Mouse (Mus musculus): ENCODE measurements at regions not wholly inside any gene's neighbourhood (a gene's known extent, or its start where the extent isn't known, plus 50 kb on each side); places are given as distances from the start of the nearest gene placed in this dataset.

DNA sequence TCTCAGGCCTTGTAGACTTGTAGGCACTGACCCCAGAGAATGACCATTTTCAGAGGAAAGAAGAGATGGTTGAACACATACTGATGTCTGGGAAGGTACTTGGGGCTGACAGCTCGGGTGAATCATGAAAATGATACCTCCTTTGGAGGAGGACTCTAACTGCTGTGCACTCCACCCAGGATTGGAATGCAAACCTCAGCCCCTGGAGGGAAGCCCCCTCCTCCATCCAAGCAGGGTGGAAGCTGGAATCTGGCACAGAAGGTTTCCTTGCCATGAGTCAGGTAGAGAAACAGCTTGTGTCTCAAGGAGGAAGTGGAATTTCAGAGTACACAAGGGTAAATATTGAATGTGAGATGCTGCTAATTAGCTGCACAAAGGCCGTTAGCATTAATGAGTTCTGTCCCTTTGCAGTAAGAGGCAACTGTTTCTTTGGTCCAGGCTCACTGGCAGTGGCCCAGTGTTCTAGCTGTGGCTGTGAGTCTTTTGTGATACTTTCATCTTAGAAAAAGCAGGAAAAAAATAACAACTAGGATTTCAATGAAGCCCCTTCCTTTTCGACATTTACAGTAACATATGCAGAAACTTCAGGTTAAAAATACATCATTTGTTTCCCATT is 129.4 kb upstream of the Ncam1 start:
- Histone ChIP-seq H3K27ac (replicated peaks; ENCODE audit: low read depth, low read length) (no peak overlapping the region), H3K36me3 (ENCODE audit: control insufficient read depth, insufficient read depth, low read length) (no peaks in the 10 kb centered on the region), H3K4me3 (ENCODE audit: low read depth, low read length) (no peak overlapping the region), H3K4me1 (ENCODE audit: control insufficient read depth, insufficient read depth, low read length) (peaks cover 21% of the 10 kb centered on the region), H3K9ac (ENCODE audit: low read depth, low read length) (no peak overlapping the region), H3K4me2 (ENCODE audit: low read depth, low read length) (no peak overlapping the region), H3K9me3 (ENCODE audit: control insufficient read depth, low read length) (no peaks in the 10 kb centered on the region), H3K27me3 (replicated peaks; ENCODE audit: control insufficient read depth, insufficient read depth, low read length) (no peaks in the 10 kb centered on the region)
- no peak for DNase-seq (ENCODE audit: low spot score)
- no peak for ATAC-seq (ENCODE audit: low read depth)
- 31% methylated on average over 3 of the region's 3 CpGs for WGBS

DNA sequence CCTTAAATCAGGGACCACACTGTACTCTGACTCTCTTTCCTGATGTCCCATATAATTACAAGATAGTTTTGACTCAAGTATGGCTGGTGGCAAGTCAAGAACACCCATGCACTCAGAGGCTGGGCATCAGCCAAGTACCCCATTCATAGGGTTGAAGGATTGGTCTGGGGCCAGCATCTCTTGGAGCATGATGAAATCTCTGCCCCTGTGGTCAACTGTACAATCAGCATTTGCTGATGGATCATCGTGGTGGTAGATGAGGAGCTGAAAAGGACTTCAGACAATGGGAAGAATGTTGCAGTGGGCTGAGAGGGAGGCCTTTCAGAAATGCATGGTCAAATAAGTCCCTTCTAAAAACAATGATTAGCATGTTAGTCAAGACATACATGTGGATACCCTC is 128.6 kb upstream of the Ncam1 start:
- H3K4me3 ChIP-seq (ENCODE audit: low read depth, low read length): no peak overlapping the region
- WGBS: 85% methylated on average over 1 of the region's 1 CpGs
- H3K9ac ChIP-seq (ENCODE audit: low read depth, low read length): no peak overlapping the region
- no peaks in the 10 kb centered on the region for H3K27me3 ChIP-seq (replicated peaks; ENCODE audit: control insufficient read depth, insufficient read depth, low read length)
- no peaks in the 10 kb centered on the region for H3K9me3 ChIP-seq (ENCODE audit: control insufficient read depth, low read length)
- no peaks in the 10 kb centered on the region for H3K36me3 ChIP-seq (ENCODE audit: control insufficient read depth, insufficient read depth, low read length)
- H3K4me2 ChIP-seq (ENCODE audit: low read depth, low read length): no peak overlapping the region
- H3K4me1 ChIP-seq (ENCODE audit: control insufficient read depth, insufficient read depth, low read length): peaks cover 30% of the 10 kb centered on the region
- no peak overlapping the region for H3K27ac ChIP-seq (replicated peaks; ENCODE audit: low read depth, low read length)
- no peak for ATAC-seq (ENCODE audit: low read depth)
- no peak for DNase-seq (ENCODE audit: low spot score)

- no peaks in the 10 kb centered on the region for H3K9me3 ChIP-seq (ENCODE audit: control insufficient read depth, low read length)
- no peaks in the 10 kb centered on the region for H3K36me3 ChIP-seq (ENCODE audit: control insufficient read depth, insufficient read depth, low read length)
- no peak overlapping the region for H3K4me3 ChIP-seq (ENCODE audit: low read depth, low read length)
- no peak overlapping the region for H3K27ac ChIP-seq (replicated peaks; ENCODE audit: low read depth, low read length)
- H3K9ac ChIP-seq (ENCODE audit: low read depth, low read length): no peak overlapping the region
- 83% methylated on average over 2 of the region's 2 CpGs for WGBS
- H3K4me2 ChIP-seq (ENCODE audit: low read depth, low read length): no peak overlapping the region
- DNase-seq (ENCODE audit: low spot score) (peak; percentile 26), ATAC-seq (ENCODE audit: low read depth) (no peak)
- H3K4me1 ChIP-seq (ENCODE audit: control insufficient read depth, insufficient read depth, low read length): peaks cover 32% of the 10 kb centered on the region
- no peaks in the 10 kb centered on the region for H3K27me3 ChIP-seq (replicated peaks; ENCODE audit: control insufficient read depth, insufficient read depth, low read length)
These were observed 127.1 kb upstream of the Ncam1 start for GRCm38 (mm10) chr9:49925796-49926195.

- peaks cover 32% of the 10 kb centered on the region for H3K4me1 ChIP-seq (ENCODE audit: control insufficient read depth, insufficient read depth, low read length)
- peak; percentile 76 for ATAC-seq (ENCODE audit: low read depth)
- 27% methylated on average over 4 of the region's 4 CpGs for WGBS
- peak; percentile 79 for DNase-seq (ENCODE audit: low spot score)
- H3K4me2 ChIP-seq (ENCODE audit: low read depth, low read length): no peak overlapping the region
- H3K27ac ChIP-seq (replicated peaks; ENCODE audit: low read depth, low read length): no peak overlapping the region; the same call in 1 of the 2 replicates
- H3K36me3 ChIP-seq (ENCODE audit: control insufficient read depth, insufficient read depth, low read length): no peaks in the 10 kb centered on the region
- no peaks in the 10 kb centered on the region for H3K27me3 ChIP-seq (replicated peaks; ENCODE audit: control insufficient read depth, insufficient read depth, low read length)
- no peak overlapping the region for H3K4me3 ChIP-seq (ENCODE audit: low read depth, low read length)
- no peaks in the 10 kb centered on the region for H3K9me3 ChIP-seq (ENCODE audit: control insufficient read depth, low read length)
- no peak overlapping the region for H3K9ac ChIP-seq (ENCODE audit: low read depth, low read length)
These were observed 125.3 kb upstream of the Ncam1 start for GRCm38 (mm10) chr9:49923981-49924501.

GRCm38 (mm10) chr9:49922770-49923169 is 124.0 kb upstream of the Ncam1 start:
- H3K4me1 ChIP-seq (ENCODE audit: control insufficient read depth, insufficient read depth, low read length): peaks cover 25% of the 10 kb centered on the region
- no peak overlapping the region for H3K9ac ChIP-seq (ENCODE audit: low read depth, low read length)
- H3K4me2 ChIP-seq (ENCODE audit: low read depth, low read length): no peak overlapping the region
- 60% methylated on average over 3 of the region's 3 CpGs for WGBS
- H3K27ac ChIP-seq (replicated peaks; ENCODE audit: low read depth, low read length): no peak overlapping the region
- ATAC-seq (ENCODE audit: low read depth) (no peak), DNase-seq (ENCODE audit: low spot score) (no peak)
- no peaks in the 10 kb centered on the region for H3K27me3 ChIP-seq (replicated peaks; ENCODE audit: control insufficient read depth, insufficient read depth, low read length)
- no peaks in the 10 kb centered on the region for H3K9me3 ChIP-seq (ENCODE audit: control insufficient read depth, low read length)
- no peak overlapping the region for H3K4me3 ChIP-seq (ENCODE audit: low read depth, low read length)
- no peaks in the 10 kb centered on the region for H3K36me3 ChIP-seq (ENCODE audit: control insufficient read depth, insufficient read depth, low read length)

- Histone ChIP-seq H3K4me3 (ENCODE audit: low read depth, low read length) (no peak overlapping the region), H3K36me3 (ENCODE audit: control insufficient read depth, insufficient read depth, low read length) (no peaks in the 10 kb centered on the region), H3K27me3 (replicated peaks; ENCODE audit: control insufficient read depth, insufficient read depth, low read length) (no peaks in the 10 kb centered on the region), H3K4me1 (ENCODE audit: control insufficient read depth, insufficient read depth, low read length) (peaks cover 25% of the 10 kb centered on the region), H3K4me2 (ENCODE audit: low read depth, low read length) (no peak overlapping the region), H3K27ac (replicated peaks; ENCODE audit: low read depth, low read length) (no peak overlapping the region), H3K9ac (ENCODE audit: low read depth, low read length) (no peak overlapping the region), H3K9me3 (ENCODE audit: control insufficient read depth, low read length) (no peaks in the 10 kb centered on the region)
- ATAC-seq (ENCODE audit: low read depth) (no peak), DNase-seq (ENCODE audit: low spot score) (no peak)
- WGBS: 14% methylated on average over 2 of the region's 2 CpGs
These were observed 123.4 kb upstream of the Ncam1 start for GRCm38 (mm10) chr9:49922162-49922561.

DNA sequence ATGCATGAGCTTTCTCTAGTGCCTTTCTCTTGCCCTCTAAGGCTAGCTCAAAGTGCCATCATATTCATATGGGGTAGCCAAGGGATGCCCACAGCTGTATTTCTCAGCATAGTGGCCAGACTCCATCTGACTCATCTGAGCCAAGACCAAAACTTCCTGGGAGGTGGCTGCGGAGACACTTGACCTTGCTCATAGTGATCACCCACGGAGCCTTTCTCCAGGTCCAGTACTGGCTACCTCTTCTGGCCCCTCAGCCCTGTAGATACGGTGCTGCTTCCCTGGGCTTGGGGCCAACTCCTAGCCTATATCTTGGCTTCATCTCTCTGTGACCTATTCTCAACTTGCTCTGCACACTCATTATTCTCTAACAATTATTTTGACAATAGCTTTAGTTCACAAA is 122.6 kb upstream of the Ncam1 start:
- no peak for DNase-seq (ENCODE audit: low spot score)
- no peak for ATAC-seq (ENCODE audit: low read depth)
- H3K36me3 ChIP-seq (ENCODE audit: control insufficient read depth, insufficient read depth, low read length): no peaks in the 10 kb centered on the region
- 83% methylated on average over 3 of the region's 3 CpGs for WGBS
- H3K27me3 ChIP-seq (replicated peaks; ENCODE audit: control insufficient read depth, insufficient read depth, low read length): no peaks in the 10 kb centered on the region
- H3K27ac ChIP-seq (replicated peaks; ENCODE audit: low read depth, low read length): no peak overlapping the region
- H3K9me3 ChIP-seq (ENCODE audit: control insufficient read depth, low read length): no peaks in the 10 kb centered on the region
- H3K4me2 ChIP-seq (ENCODE audit: low read depth, low read length): no peak overlapping the region
- H3K9ac ChIP-seq (ENCODE audit: low read depth, low read length): no peak overlapping the region
- H3K4me1 ChIP-seq (ENCODE audit: control insufficient read depth, insufficient read depth, low read length): peaks cover 25% of the 10 kb centered on the region
- no peak overlapping the region for H3K4me3 ChIP-seq (ENCODE audit: low read depth, low read length)

GRCm38 (mm10) chr9:49915046-49915719 is 116.5 kb upstream of the Ncam1 start:
- H3K4me2 ChIP-seq (ENCODE audit: low read depth, low read length): no peak overlapping the region
- H3K27ac ChIP-seq (replicated peaks; ENCODE audit: low read depth, low read length): no peak overlapping the region
- 71% methylated on average over 4 of the region's 4 CpGs for WGBS
- no peak overlapping the region for H3K4me3 ChIP-seq (ENCODE audit: low read depth, low read length)
- no peaks in the 10 kb centered on the region for H3K9me3 ChIP-seq (ENCODE audit: control insufficient read depth, low read length)
- H3K27me3 ChIP-seq (replicated peaks; ENCODE audit: control insufficient read depth, insufficient read depth, low read length): no peaks in the 10 kb centered on the region
- no peak overlapping the region for H3K9ac ChIP-seq (ENCODE audit: low read depth, low read length)
- no peak for ATAC-seq (ENCODE audit: low read depth)
- DNase-seq (ENCODE audit: low spot score): no peak
- no peaks in the 10 kb centered on the region for H3K36me3 ChIP-seq (ENCODE audit: control insufficient read depth, insufficient read depth, low read length)
- H3K4me1 ChIP-seq (ENCODE audit: control insufficient read depth, insufficient read depth, low read length): no peaks in the 10 kb centered on the region

- no peak overlapping the region for H3K4me2 ChIP-seq (ENCODE audit: low read depth, low read length)
- ATAC-seq (ENCODE audit: low read depth): no peak
- H3K27ac ChIP-seq (replicated peaks; ENCODE audit: low read depth, low read length): no peak overlapping the region
- no peaks in the 10 kb centered on the region for H3K27me3 ChIP-seq (replicated peaks; ENCODE audit: control insufficient read depth, insufficient read depth, low read length)
- whole genome bisulfite sequencing: 81% methylated on average over 4 of the region's 4 CpGs
- no peaks in the 10 kb centered on the region for H3K9me3 ChIP-seq (ENCODE audit: control insufficient read depth, low read length)
- DNase-seq (ENCODE audit: low spot score): no peak
- no peaks in the 10 kb centered on the region for H3K36me3 ChIP-seq (ENCODE audit: control insufficient read depth, insufficient read depth, low read length)
- H3K4me3 ChIP-seq (ENCODE audit: low read depth, low read length): no peak overlapping the region
- H3K9ac ChIP-seq (ENCODE audit: low read depth, low read length): no peak overlapping the region
- H3K4me1 ChIP-seq (ENCODE audit: control insufficient read depth, insufficient read depth, low read length): no peaks in the 10 kb centered on the region
These were observed 115.0 kb upstream of the Ncam1 start for GRCm38 (mm10) chr9:49913677-49914076.

All from embryonic facial prominence, embryonic 14.5 days (tissue).